Mouse (Mus musculus): ENCODE measurements around the gene Rnf8. TPM values are rescaled to one million over a fixed set of nuclear protein-coding genes. Genes with fewer than 3 reads are reported as not detected.
A peak's percentile ranks its signal among the peaks of the same experiment; 100 is the strongest.

Rnf8 gene
- polyA plus RNA-seq, 1 experiment, result 20.9 TPM

- Histone ChIP-seq H3ac (ENCODE audit: control insufficient read depth, insufficient read length) (no peak overlapping the region), H3K79me2 (ENCODE audit: control insufficient read depth, insufficient read depth) (peaks cover 18% of the 10 kb centered on the region), H3K4me2 (ENCODE audit: low read depth) (no peak overlapping the region), H3K4me3 (no peak overlapping the region), H3K27me3 (ENCODE audit: control insufficient read depth, insufficient read depth, insufficient read length) (no peaks in the 10 kb centered on the region), H3K36me3 (ENCODE audit: control insufficient read depth, insufficient read depth) (peaks cover 7% of the 10 kb centered on the region)
- TF ChIP-seq MYOG (IDR thresholded peaks at IDR 0.05; ENCODE audit: control insufficient read depth in 1 of 3, insufficient read depth in 1 of 3, insufficient read length in 2 of 3, low read depth in 2 of 3) (no peak), POLR2A (IDR thresholded peaks at IDR 0.05; ENCODE audit: insufficient read length, low read depth) (no peak), E2F4 (IDR thresholded peaks at IDR 0.05; ENCODE audit: insufficient read depth) (no peak), CEBPB (IDR thresholded peaks at IDR 0.05; ENCODE audit: insufficient read depth, poor library complexity, severe bottlenecking) (no peak), USF1 (IDR thresholded peaks at IDR 0.05; ENCODE audit: low read depth) (no peak), MAX (IDR thresholded peaks at IDR 0.05; ENCODE audit: low read depth) (no peak), REST (IDR thresholded peaks at IDR 0.05; ENCODE audit: insufficient read depth, insufficient read length) (no peak), SRF (IDR thresholded peaks at IDR 0.05; ENCODE audit: control insufficient read depth, insufficient read length, low read depth) (no peak), POLR2AphosphoS2 (IDR thresholded peaks at IDR 0.05; ENCODE audit: insufficient read length, low read depth) (no peak), MYOD1 (IDR thresholded peaks at IDR 0.05; ENCODE audit: control insufficient read depth in 1 of 3, insufficient read length in 2 of 3, low read depth in 2 of 3) (no peak)
Observed at GRCm38 (mm10) chr17:29668051-29668986, 53.7 kb downstream of the Rnf8 start.

- Histone ChIP-seq H3ac (ENCODE audit: control insufficient read depth, insufficient read length) (no peak overlapping the region), H3K36me3 (ENCODE audit: control insufficient read depth, insufficient read depth) (peaks cover 7% of the 10 kb centered on the region), H3K4me2 (ENCODE audit: low read depth) (no peak overlapping the region), H3K79me2 (ENCODE audit: control insufficient read depth, insufficient read depth) (peaks cover 18% of the 10 kb centered on the region), H3K4me3 (no peak overlapping the region), H3K27me3 (ENCODE audit: control insufficient read depth, insufficient read depth, insufficient read length) (no peaks in the 10 kb centered on the region)
- no peak for TF ChIP-seq MAX (IDR thresholded peaks at IDR 0.05; ENCODE audit: low read depth)
- TF ChIP-seq SRF (IDR thresholded peaks at IDR 0.05; ENCODE audit: control insufficient read depth, insufficient read length, low read depth), result no peak
- TF ChIP-seq REST (IDR thresholded peaks at IDR 0.05; ENCODE audit: insufficient read depth, insufficient read length), result no peak
- no peak for TF ChIP-seq MYOG (IDR thresholded peaks at IDR 0.05; ENCODE audit: control insufficient read depth in 1 of 3, insufficient read depth in 1 of 3, insufficient read length in 2 of 3, low read depth in 2 of 3)
- TF ChIP-seq TCF3 (IDR thresholded peaks at IDR 0.05; ENCODE audit: insufficient read length, low read depth), result no peak
Observed at GRCm38 (mm10) chr17:29669030-29669429, 54.4 kb downstream of the Rnf8 start.

GRCm38 (mm10) chr17:29669936-29670335 is 55.3 kb downstream of the Rnf8 start:
- H3K27me3 ChIP-seq (ENCODE audit: control insufficient read depth, insufficient read depth, insufficient read length), result no peaks in the 10 kb centered on the region
- TF ChIP-seq MYOD1 (IDR thresholded peaks at IDR 0.05; ENCODE audit: control insufficient read depth in 1 of 3, insufficient read length in 2 of 3, low read depth in 2 of 3) (peak in 1 of 3 experiments; percentile 14), E2F4 (IDR thresholded peaks at IDR 0.05; ENCODE audit: insufficient read depth) (no peak), MYOG (IDR thresholded peaks at IDR 0.05; ENCODE audit: control insufficient read depth in 1 of 3, insufficient read depth in 1 of 3, insufficient read length in 2 of 3, low read depth in 2 of 3) (no peak), CEBPB (IDR thresholded peaks at IDR 0.05; ENCODE audit: insufficient read depth, poor library complexity, severe bottlenecking) (0 out of 2 replicates have a peak, but pooled peaks have one; percentile 10), REST (IDR thresholded peaks at IDR 0.05; ENCODE audit: insufficient read depth, insufficient read length) (no peak)
- peaks cover 14% of the 10 kb centered on the region for H3K36me3 ChIP-seq (ENCODE audit: control insufficient read depth, insufficient read depth)
- no peak overlapping the region for H3K4me3 ChIP-seq
- H3K4me2 ChIP-seq (ENCODE audit: low read depth), result no peak overlapping the region
- no peak overlapping the region for H3ac ChIP-seq (ENCODE audit: control insufficient read depth, insufficient read length)
- H3K79me2 ChIP-seq (ENCODE audit: control insufficient read depth, insufficient read depth), result peaks cover 18% of the 10 kb centered on the region

GRCm38 (mm10) chr17:29671021-29671420 is 56.4 kb downstream of the Rnf8 start:
- no peak for TF ChIP-seq MYOD1 (IDR thresholded peaks at IDR 0.05; ENCODE audit: control insufficient read depth in 1 of 3, insufficient read length in 2 of 3, low read depth in 2 of 3)

GRCm38 (mm10) chr17:29673325-29673724 is 58.7 kb downstream of the Rnf8 start:
- H3K4me3 ChIP-seq, result no peak overlapping the region
- H3ac ChIP-seq (ENCODE audit: control insufficient read depth, insufficient read length), result no peak overlapping the region
- H3K27me3 ChIP-seq (ENCODE audit: control insufficient read depth, insufficient read depth, insufficient read length), result no peaks in the 10 kb centered on the region
- H3K4me2 ChIP-seq (ENCODE audit: low read depth), result no peak overlapping the region
- no peak for TF ChIP-seq CEBPB (IDR thresholded peaks at IDR 0.05; ENCODE audit: insufficient read depth, poor library complexity, severe bottlenecking)
- no peak for TF ChIP-seq MYOD1 (IDR thresholded peaks at IDR 0.05; ENCODE audit: control insufficient read depth in 1 of 3, insufficient read length in 2 of 3, low read depth in 2 of 3)
- TF ChIP-seq USF1 (IDR thresholded peaks at IDR 0.05; ENCODE audit: low read depth), result no peak
- TF ChIP-seq SRF (IDR thresholded peaks at IDR 0.05; ENCODE audit: control insufficient read depth, insufficient read length, low read depth), result no peak
- TF ChIP-seq REST (IDR thresholded peaks at IDR 0.05; ENCODE audit: insufficient read depth, insufficient read length), result no peak
- no peak for TF ChIP-seq E2F4 (IDR thresholded peaks at IDR 0.05; ENCODE audit: insufficient read depth)
- peaks cover 9% of the 10 kb centered on the region for H3K79me2 ChIP-seq (ENCODE audit: control insufficient read depth, insufficient read depth)
- H3K36me3 ChIP-seq (ENCODE audit: control insufficient read depth, insufficient read depth), result peaks cover 36% of the 10 kb centered on the region

More at GRCm38 (mm10) chr17:29671021-29671420, 56.4 kb downstream of the Rnf8 start:
- Histone ChIP-seq H3ac (ENCODE audit: control insufficient read depth, insufficient read length) (no peak overlapping the region), H3K36me3 (ENCODE audit: control insufficient read depth, insufficient read depth) (peaks cover 19% of the 10 kb centered on the region), H3K79me2 (ENCODE audit: control insufficient read depth, insufficient read depth) (peaks cover 18% of the 10 kb centered on the region), H3K4me3 (no peak overlapping the region), H3K4me2 (ENCODE audit: low read depth) (peak overlapping the region; percentile 30), H3K27me3 (ENCODE audit: control insufficient read depth, insufficient read depth, insufficient read length) (no peaks in the 10 kb centered on the region)
